Mouse (Mus musculus) embryonic fibroblast, embryonic 13.5 days (primary cell): ENCODE results near the gene Nat14.

Experiments
- CTCF ChIP-seq: IDR thresholded peaks from 2 replicates; pipeline ENCODE4 v1.5.1; 2011; ENCODE audit warnings: mild to moderate bottlenecking, control low read depth, low read length, moderate library complexity, borderline replicate concordance; ENCODE audit not compliant: insufficient read depth
- POLR2A ChIP-seq: IDR thresholded peaks from 2 replicates; pipeline ENCODE4 v1.6.1; 2011; ENCODE audit warnings: low read depth, mild to moderate bottlenecking, control low read depth, low read length, moderate library complexity

- TF ChIP-seq CTCF (no peak), POLR2A (no peak; the same call in 1 of the 2 replicates)
Measured at GRCm38 (mm10) chr7:4921824-4922482, at the start of gene Nat14.
